Mouse (Mus musculus): ENCODE results near the gene Iqsec1.

DNA sequence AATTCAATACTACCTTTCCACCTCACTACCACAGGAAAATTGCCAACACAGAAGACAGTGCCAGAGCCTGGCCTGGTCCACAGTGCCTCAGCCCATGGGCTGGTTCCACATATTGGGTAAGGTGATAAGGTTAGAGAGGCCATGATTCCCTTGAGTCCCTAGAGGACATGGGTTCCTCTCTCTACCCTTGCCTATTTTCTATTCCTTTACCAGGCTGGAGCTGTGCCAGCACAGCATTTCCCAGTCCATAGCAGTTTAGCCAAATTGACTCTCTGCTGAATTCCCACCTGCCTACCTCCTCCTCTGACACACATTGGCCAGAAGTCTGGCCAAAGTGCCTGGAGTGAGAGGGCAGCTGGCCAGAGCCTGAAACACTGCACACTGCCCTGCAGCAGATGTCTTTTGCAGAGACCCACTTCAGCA is 214.7 kb downstream of the Iqsec1 start:
- TF ChIP-seq POLR2A (IDR thresholded peaks at IDR 0.05; ENCODE audit: extremely low read depth, insufficient read depth, low read length) = no peak
- no peak for TF ChIP-seq CTCF (IDR thresholded peaks at IDR 0.05; ENCODE audit: low read depth, low read length)
